Mouse (Mus musculus) limb, embryonic 14.5 days (tissue): ENCODE results near the gene Rbm8a. TPM values are rescaled to one million over a fixed set of nuclear protein-coding genes. Genes with fewer than 3 reads are reported as not detected.

Experiments
- ATAC-seq: fragments of 200-750 bp; cut with Nextera tagmentation; 2 replicates; pipeline ENCODE4 v1.8.0; 2017; ENCODE audit warnings: low read depth, moderate number of reproducible peaks, moderate TSS enrichment; ENCODE audit not compliant: low FRiP score
- DNase-seq: peaks from one replicate; pipeline ENCODE4 v3.0.0-alpha.2; 2015; ENCODE audit warnings: low spot score
- H3K27ac ChIP-seq: fragments of 300-500 bp; sonication (generic); replicated peaks from 2 replicates; pipeline ENCODE4 v1.5.1; 2014; ENCODE audit warnings: low read depth, mild to moderate bottlenecking, low read length, moderate library complexity, mixed read lengths
- H3K27me3 ChIP-seq: fragments of 300-500 bp; sonication (generic); 2 replicates; pipeline ENCODE4 v1.6.1; 2014; ENCODE audit warnings: low read length, mixed read lengths; ENCODE audit not compliant: control insufficient read depth, insufficient read depth
- H3K36me3 ChIP-seq: fragments of 300-500 bp; sonication (generic); 2 replicates; pipeline ENCODE4 v1.6.1; 2014; ENCODE audit warnings: mild to moderate bottlenecking, low read length, moderate library complexity, mixed read lengths; ENCODE audit not compliant: control insufficient read depth, insufficient read depth
- H3K4me1 ChIP-seq: fragments of 300-500 bp; sonication (generic); 2 replicates; pipeline ENCODE4 v1.6.1; 2014; ENCODE audit warnings: antibody characterized with exemption, low read length, mixed read lengths; ENCODE audit not compliant: control insufficient read depth, insufficient read depth
- H3K4me2 ChIP-seq: fragments of 300-500 bp; sonication (generic); replicated peaks from 2 replicates; pipeline ENCODE4 v1.6.1; 2014; ENCODE audit warnings: low read depth, mild to moderate bottlenecking, low read length, moderate library complexity; ENCODE audit not compliant: severe bottlenecking
- H3K4me3 ChIP-seq: fragments of 300-500 bp; sonication (generic); replicated peaks from 2 replicates; pipeline ENCODE4 v1.5.1; 2014; ENCODE audit warnings: low read length
- H3K9ac ChIP-seq: fragments of 300-500 bp; sonication (generic); 2 replicates; pipeline ENCODE4 v1.6.1; 2014; ENCODE audit warnings: mild to moderate bottlenecking, low read depth, low read length, moderate library complexity; ENCODE audit not compliant: severe bottlenecking
- H3K9me3 ChIP-seq: fragments of 300-500 bp; sonication (generic); 2 replicates; pipeline ENCODE4 v1.6.1; 2016; ENCODE audit warnings: low read length; ENCODE audit not compliant: control insufficient read depth
- POLR2A ChIP-seq: fragments of 200-500 bp; IDR thresholded peaks from 2 replicates; pipeline ENCODE4 v1.8.0; 2012; ENCODE audit warnings: inconsistent platforms, mild to moderate bottlenecking, moderate library complexity, borderline replicate concordance; ENCODE audit not compliant: insufficient read depth, insufficient read length; ENCODE audit errors: extremely low read depth
- WGBS: fragments of 180-500 bp; shearing (Covaris S2); extraction: QIAGEN DNeasy Blood & Tissue Kit; methylation state at CpG from one replicate; pipeline ENCODE4 v1.1.7; 2014; 5-methylcytosine and 5-hydroxymethylcytosine counted together
- polyA plus RNA-seq, 2 experiments: library from polyadenylated mRNA; depleted of rRNA in 1 of 2; stranded (reverse) in 1 of 2; unstranded in 1 of 2; fragments of >200 nt; fragmentation: Nextera tagmentation in 1 of 2; extraction: Ambion mirVana in 1 of 2; gene quantifications; 2 replicates each; pipeline versions ENCODE4 v1.2.1 to v1.2.3; 2012 to 2014

Rbm8a gene
- polyA plus RNA-seq, 2 experiments: 66.1 to 133 TPM

- Histone ChIP-seq H3K4me2 (no peak overlapping the region), H3K27me3 (no peaks in the 10 kb centered on the region), H3K4me3 (no peak overlapping the region), H3K36me3 (no peaks in the 10 kb centered on the region), H3K9me3 (no peaks in the 10 kb centered on the region), H3K9ac (no peak overlapping the region), H3K4me1 (peaks cover 14% of the 10 kb centered on the region), H3K27ac (no peak overlapping the region)
- TF ChIP-seq POLR2A: no peak
- WGBS: 73% methylated on average over 4 of the region's 4 CpGs
- no peak for ATAC-seq
- DNase-seq: no peak
Measured at GRCm38 (mm10) chr3:96673514-96673913, 43.8 kb downstream of the Rbm8a start.

DNA sequence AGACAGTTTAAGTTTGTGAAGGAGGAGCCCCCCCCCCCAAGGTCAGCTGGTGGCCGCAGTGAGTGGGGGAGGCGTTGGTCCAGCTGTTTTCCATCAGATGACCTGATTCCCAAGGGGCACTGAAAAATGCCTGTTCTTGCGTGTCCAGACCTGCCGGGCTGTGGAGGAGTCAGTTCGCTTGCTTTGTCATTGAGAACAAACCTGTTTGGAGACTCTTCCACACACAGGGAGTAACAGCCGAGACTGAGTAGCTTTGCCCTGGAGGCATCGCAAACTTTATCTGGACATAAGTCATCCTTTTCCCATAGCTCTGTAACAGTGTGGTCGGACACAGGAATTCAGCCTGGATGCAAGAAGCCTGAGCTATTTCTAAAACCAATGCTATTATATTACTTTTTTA is 44.7 kb downstream of the Rbm8a start:
- Histone ChIP-seq H3K4me1 (peaks cover 13% of the 10 kb centered on the region), H3K9me3 (no peaks in the 10 kb centered on the region), H3K27me3 (no peaks in the 10 kb centered on the region), H3K4me2 (peak overlapping the region; percentile 30; the same call in 1 of the 2 replicates), H3K4me3 (no peak overlapping the region), H3K27ac (peak overlapping the region; percentile 56; the same call in 1 of the 2 replicates), H3K36me3 (no peaks in the 10 kb centered on the region), H3K9ac (no peak overlapping the region)
- no peak for TF ChIP-seq POLR2A
- DNase-seq: peak; percentile 46
- WGBS: 12% methylated on average over 8 of the region's 8 CpGs
- ATAC-seq: peak; percentile 54; the same call in 1 of the 2 replicates

GRCm38 (mm10) chr3:96675171-96675570 is 45.4 kb downstream of the Rbm8a start:
- H3K4me3 ChIP-seq: no peak overlapping the region
- H3K9ac ChIP-seq: no peak overlapping the region
- no peak overlapping the region for H3K27ac ChIP-seq
- H3K4me2 ChIP-seq: no peak overlapping the region
- no peaks in the 10 kb centered on the region for H3K9me3 ChIP-seq
- DNase-seq (no peak), ATAC-seq (no peak)
- WGBS: 50% methylated on average over 3 of the region's 3 CpGs
- H3K4me1 ChIP-seq: peaks cover 10% of the 10 kb centered on the region; the same call in 1 of the 2 replicates
- no peaks in the 10 kb centered on the region for H3K27me3 ChIP-seq
- TF ChIP-seq POLR2A: no peak
- H3K36me3 ChIP-seq: no peaks in the 10 kb centered on the region

DNA sequence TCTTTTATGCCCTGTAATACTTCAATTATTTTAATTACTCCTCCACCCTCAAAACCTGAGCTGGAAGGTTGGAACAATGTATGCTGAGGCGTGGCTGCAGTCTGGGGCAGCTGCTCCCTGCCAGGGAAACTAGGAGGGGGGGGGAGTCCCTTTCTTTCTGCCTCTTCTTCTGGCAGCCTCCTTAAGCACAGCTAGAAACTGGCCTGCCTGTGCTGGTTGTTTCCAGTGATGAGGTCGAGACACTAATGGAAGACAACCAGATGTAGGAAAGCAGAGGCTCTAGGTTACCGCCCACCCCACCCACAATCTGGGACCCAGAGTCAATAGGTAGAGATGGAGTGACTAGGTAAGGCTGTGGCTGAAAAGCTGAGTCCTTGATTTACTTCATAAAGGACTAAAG is 46.0 kb downstream of the Rbm8a start:
- H3K4me3 ChIP-seq: no peak overlapping the region
- no peak for TF ChIP-seq POLR2A
- no peaks in the 10 kb centered on the region for H3K9me3 ChIP-seq
- H3K4me2 ChIP-seq: no peak overlapping the region
- no peak overlapping the region for H3K9ac ChIP-seq
- H3K27me3 ChIP-seq: no peaks in the 10 kb centered on the region
- no peak for ATAC-seq
- peaks cover 6% of the 10 kb centered on the region; the same call in 1 of the 2 replicates for H3K4me1 ChIP-seq
- H3K36me3 ChIP-seq: no peaks in the 10 kb centered on the region
- DNase-seq: no peak
- 43% methylated on average over 3 of the region's 3 CpGs for WGBS
- H3K27ac ChIP-seq: no peak overlapping the region

DNA sequence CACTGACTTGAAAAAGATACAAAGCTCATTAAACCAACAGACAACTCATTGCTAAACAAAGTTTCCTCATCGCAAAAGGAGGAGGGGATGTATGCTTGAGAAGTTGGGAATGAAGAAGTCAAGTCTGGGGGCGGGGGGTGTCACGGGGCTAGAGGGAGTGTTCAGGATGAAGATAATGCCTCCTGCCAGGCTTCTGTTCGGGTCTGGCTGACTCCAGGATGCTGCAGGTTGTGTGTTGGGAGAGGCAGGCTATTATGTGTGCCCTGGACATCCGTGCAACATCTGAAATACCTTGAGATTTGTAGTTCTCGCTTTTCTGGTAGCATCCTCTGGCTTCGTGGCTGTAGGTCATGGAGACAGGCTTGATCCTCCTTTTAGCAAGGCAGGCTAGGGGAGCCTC is 48.7 kb downstream of the Rbm8a start:
- ATAC-seq: no peak
- WGBS: 72% methylated on average over 7 of the region's 7 CpGs
- no peak overlapping the region for H3K4me3 ChIP-seq

More for the DNA sequence above, 48.7 kb downstream of the Rbm8a start:
- no peak overlapping the region for H3K27ac ChIP-seq
- H3K27me3 ChIP-seq: no peaks in the 10 kb centered on the region
- H3K4me2 ChIP-seq: no peak overlapping the region
- H3K4me1 ChIP-seq: peaks cover 6% of the 10 kb centered on the region; the same call in 1 of the 2 replicates
- H3K9ac ChIP-seq: no peak overlapping the region
- TF ChIP-seq POLR2A: no peak
- H3K36me3 ChIP-seq: no peaks in the 10 kb centered on the region
- DNase-seq: no peak
- no peaks in the 10 kb centered on the region for H3K9me3 ChIP-seq
